Mouse (Mus musculus) MN1 (cell line): ENCODE data around the gene Mmrn2.
A peak's percentile ranks its signal among the peaks of the same experiment; 100 is the strongest.
"Not testable (repeated sequence)": the region's sequence is repeated elsewhere in the genome, so short reads cannot be mapped to it uniquely, and the experiment has no call there.

Experiments used
- DNase-seq: peaks from one replicate; pipeline ENCODE4 v3.0.0-alpha.2; 2016; ENCODE audit warnings: low spot score

Gene Mmrn2

DNA sequence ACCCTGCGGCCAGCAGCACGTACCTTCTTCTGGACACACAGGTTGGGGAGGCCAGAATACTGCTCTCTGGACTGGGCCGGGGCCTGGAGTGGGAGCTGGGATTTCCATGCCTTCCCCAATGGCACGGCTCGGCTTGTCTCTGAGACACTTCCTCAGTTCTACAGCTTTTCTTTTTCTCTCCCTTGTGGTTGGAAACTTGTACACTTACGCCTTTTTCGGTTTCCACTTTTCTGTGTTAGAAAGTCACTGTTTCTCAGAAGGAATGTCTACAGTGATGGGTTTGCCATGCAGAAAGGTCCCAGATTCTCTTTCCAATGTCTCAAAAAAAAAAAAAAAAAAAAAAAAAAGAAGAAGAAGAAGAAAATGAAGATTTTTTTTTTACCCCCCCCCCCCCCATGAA is 28.2 kb downstream of the Mmrn2 start:
- no peak for DNase-seq

- DNase-seq: no peak
Measured at GRCm38 (mm10) chr14:34410716-34411115, 35.5 kb downstream of the Mmrn2 start.

DNA sequence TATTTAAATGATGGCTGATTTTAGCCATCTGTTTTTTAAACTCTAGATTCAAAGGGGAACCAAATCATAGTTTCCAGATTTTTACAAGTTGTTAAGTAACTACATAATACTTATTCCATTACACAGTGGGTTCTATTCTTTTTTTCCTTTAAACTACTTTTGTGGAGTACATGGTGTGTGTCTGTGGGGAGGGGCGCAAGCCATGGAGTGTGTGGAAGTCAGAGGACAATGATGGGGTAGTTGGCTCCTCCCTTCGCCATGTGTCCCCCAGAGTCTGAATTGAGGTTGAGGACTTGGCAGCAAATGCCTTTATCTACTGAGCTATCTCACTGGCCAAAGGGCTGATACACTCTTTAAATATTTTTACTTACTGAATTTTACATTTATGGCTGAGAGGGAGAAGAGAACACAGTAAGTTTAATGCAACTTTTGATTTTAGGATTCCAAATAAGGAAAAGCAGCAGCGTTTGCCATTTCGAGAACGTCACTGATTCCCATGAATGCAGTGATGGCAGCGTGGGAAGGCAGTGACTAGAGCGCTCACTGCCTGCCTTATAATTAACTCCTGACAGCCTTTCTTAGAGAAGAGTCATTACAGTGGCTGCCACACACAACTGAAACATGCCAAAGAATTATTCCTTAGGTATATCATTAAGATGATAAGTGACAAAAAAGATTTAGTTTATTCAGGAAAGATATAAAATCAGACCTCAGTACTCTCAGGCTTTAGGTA is 37.1 kb downstream of the Mmrn2 start:
- DNase-seq: no peak

DNA sequence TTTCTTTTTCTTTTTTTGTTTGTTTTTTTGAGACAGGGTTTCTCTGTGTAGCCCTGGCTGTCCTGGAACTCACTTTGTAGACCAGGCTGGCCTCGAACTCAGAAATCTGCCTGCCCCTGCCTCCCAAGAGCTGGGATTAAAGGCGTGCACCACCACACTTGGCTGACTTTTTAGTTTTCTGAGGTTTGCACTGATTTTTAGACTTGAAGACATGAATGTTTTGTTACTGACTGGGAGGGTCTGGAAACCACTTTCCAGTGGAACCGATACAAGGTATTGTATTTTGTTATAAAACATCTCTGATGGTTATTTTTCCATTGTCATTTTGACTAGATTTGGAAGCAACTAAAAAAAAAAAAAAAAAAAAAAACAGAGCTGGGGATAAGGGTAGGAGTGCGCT is 41.7 kb downstream of the Mmrn2 start:
- not testable (repeated sequence) for DNase-seq

- no peak for DNase-seq
Measured at GRCm38 (mm10) chr14:34417501-34417900, 42.2 kb downstream of the Mmrn2 start.

DNA sequence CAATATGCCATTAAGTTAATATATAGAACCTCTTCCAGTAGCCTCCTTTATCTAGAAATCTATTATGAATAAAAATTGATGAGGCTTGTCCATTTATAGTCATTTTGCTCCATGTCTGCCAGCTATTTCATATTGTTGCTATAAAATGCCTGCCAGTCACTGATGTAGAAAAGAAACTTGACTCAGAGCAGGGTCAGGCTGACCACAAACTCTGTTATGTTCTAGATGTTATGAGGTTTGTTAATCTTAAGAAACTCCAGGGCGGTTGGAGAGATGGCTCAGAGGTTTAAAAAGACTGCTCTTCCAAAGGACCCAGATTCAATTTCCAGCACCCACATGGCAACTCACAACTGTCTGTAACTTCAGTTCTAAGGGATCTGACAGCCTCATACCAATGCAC is 45.8 kb downstream of the Mmrn2 start:
- DNase-seq: no peak

GRCm38 (mm10) chr14:34428274-34428673 is 53.0 kb downstream of the Mmrn2 start:
- no peak for DNase-seq

DNA sequence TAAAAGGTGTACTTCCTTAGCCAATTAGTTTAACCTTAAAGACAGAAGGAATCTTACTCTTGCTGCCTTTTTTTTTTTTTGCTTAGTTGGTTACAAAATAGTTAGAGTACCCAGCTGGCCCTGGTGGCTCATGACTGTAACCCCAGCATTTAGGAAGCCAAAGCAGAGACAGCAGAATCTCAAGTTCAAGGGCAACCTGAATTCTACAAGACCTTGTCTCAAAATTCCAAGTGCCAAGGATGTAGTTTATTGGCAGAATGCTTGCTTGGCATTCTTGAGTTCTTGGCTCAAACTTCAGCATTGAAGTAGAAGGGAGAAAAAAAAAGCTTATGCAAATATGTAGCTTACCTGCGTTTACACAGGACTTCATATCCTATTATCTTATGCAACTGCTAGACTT is 53.8 kb downstream of the Mmrn2 start:
- no peak for DNase-seq

- no peak for DNase-seq
Measured at GRCm38 (mm10) chr14:34440526-34441066, 65.3 kb downstream of the Mmrn2 start.

DNA sequence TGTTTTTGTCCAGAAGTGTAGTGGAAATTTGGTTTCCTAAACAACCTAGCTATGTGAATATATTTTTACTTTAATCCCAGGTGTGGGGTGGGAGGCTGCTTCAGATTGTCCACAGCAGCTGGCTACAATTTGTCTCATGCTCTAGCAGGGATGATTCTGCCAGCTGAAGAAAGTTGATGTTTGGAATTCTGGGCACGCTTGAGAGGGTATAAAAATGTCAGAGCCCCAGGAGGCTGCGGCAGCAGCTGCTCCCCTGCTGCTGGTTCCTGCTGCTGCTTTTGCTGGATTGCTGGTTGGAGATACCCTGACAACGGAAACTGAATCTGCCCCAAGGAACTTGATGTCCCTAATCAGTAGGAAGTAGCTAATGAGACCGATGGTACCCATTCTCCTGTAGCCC is 67.3 kb downstream of the Mmrn2 start:
- DNase-seq: no peak

GRCm38 (mm10) chr14:34444368-34444767 is 69.1 kb downstream of the Mmrn2 start:
- no peak for DNase-seq

GRCm38 (mm10) chr14:34444924-34445323 is 69.7 kb downstream of the Mmrn2 start:
- DNase-seq: no peak

DNA sequence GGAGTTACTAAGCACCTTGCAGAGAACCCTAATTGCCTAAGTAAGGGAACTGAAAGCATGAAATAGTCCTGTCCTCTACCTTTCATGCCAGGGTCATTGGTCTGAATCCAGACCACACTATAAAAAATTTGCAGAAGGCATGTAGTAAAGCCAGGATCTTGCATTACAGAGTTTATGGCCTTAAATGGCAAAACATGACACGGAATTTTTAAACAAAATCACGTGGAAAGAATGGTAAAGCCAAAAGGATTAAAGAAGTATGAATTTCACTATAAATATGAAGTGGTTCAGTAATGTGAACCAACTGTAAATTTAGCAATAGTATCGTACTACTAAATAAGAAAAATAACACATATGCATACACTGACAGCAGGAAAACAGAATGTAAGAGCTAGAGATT is 70.1 kb downstream of the Mmrn2 start:
- DNase-seq: no peak

DNA sequence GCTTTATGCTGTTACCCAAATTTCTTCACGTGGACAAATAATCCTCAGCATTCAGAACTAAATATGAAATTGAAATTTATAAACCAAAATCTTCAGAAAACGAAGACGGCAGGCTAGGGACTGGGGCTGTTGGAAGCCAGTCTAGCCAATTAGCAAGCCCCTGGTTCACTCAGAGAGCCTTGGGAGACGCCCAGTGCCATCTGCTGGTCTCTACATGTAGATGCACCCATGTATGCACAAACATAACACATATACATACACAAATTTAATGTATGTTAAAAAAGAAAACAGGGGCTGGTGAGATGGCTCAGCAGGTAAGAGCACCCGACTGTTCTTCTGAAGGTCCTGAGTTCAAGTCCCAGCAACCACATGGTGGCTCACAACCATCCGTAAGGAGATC is 71.4 kb downstream of the Mmrn2 start:
- no peak for DNase-seq

DNA sequence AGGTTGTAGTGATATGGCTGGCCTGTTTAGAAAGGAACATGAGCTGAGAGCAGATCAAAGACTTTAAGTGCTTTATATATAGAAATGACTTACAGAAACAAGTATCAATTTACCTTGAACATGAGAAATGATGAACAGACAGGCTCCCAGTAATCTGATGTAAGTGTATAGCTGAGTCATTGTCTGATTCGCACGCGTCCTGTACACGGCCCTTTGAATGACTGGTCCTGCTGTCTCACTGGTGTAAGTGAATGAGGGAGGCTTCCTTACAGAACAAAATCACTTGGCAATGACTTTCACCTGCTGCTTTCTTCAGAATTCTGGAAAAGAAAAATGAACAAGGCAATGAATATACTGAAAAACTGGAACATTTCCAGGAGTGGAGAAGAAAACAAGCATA is 72.4 kb downstream of the Mmrn2 start:
- peak; percentile 26 for DNase-seq

- no peak for DNase-seq
Measured at GRCm38 (mm10) chr14:34448398-34448797, 73.1 kb downstream of the Mmrn2 start.

- no peak for DNase-seq
Measured at GRCm38 (mm10) chr14:34449807-34450206, 74.5 kb downstream of the Mmrn2 start.

GRCm38 (mm10) chr14:34450451-34450850 is 75.2 kb downstream of the Mmrn2 start:
- DNase-seq: no peak

GRCm38 (mm10) chr14:34451872-34452271 is 76.6 kb downstream of the Mmrn2 start:
- no peak for DNase-seq

- DNase-seq: no peak
Measured at GRCm38 (mm10) chr14:34453648-34454047, 78.4 kb downstream of the Mmrn2 start.
